Mouse (Mus musculus): ENCODE measurements around the gene Pdia4. TPM values are rescaled to one million over a fixed set of nuclear protein-coding genes. Genes with fewer than 3 reads are reported as not detected.

Gene Pdia4
- polyA plus RNA-seq, 1 experiment from 2014 or later, result 136 TPM

GRCm38 (mm10) chr6:47805520-47805919 lies 7.7 kb downstream of the Pdia4 start:
- Histone ChIP-seq H3K4me3 (ENCODE audit: low read depth, low read length) (no peak overlapping the region), H3K4me1 (ENCODE audit: control insufficient read depth, insufficient read depth, low read length) (0 out of 2 replicates have a peak, but pooled peaks cover 5% of the 10 kb centered on the region), H3K9me3 (replicated peaks; ENCODE audit: control insufficient read depth, low read length) (no peaks in the 10 kb centered on the region), H3K4me2 (ENCODE audit: low read length) (no peak overlapping the region), H3K27me3 (replicated peaks; ENCODE audit: control insufficient read depth, insufficient read depth, low read length) (no peaks in the 10 kb centered on the region), H3K36me3 (ENCODE audit: control insufficient read depth, insufficient read depth, low read length) (peaks cover 72% of the 10 kb centered on the region), H3K9ac (ENCODE audit: low read length) (no peak overlapping the region), H3K27ac (ENCODE audit: low read depth, low read length) (no peak overlapping the region)
- no peak for ATAC-seq
- no peak for DNase-seq (ENCODE audit: low spot score)
- 88% methylated on average over 2 of the region's 2 CpGs for WGBS

GRCm38 (mm10) chr6:47799079-47799478 lies 14.2 kb downstream of the Pdia4 start:
- H3K36me3 ChIP-seq (ENCODE audit: control insufficient read depth, insufficient read depth, low read length), result peaks cover 96% of the 10 kb centered on the region
- ATAC-seq (peak; percentile 73), DNase-seq (ENCODE audit: low spot score) (peak; percentile 87)
- WGBS, result 40% methylated on average over 6 of the region's 6 CpGs
- no peaks in the 10 kb centered on the region for H3K27me3 ChIP-seq (replicated peaks; ENCODE audit: control insufficient read depth, insufficient read depth, low read length)
- H3K4me3 ChIP-seq (ENCODE audit: low read depth, low read length), result no peak overlapping the region
- no peak overlapping the region for H3K4me2 ChIP-seq (ENCODE audit: low read length)
- H3K9me3 ChIP-seq (replicated peaks; ENCODE audit: control insufficient read depth, low read length), result no peaks in the 10 kb centered on the region
- no peak overlapping the region for H3K9ac ChIP-seq (ENCODE audit: low read length)
- H3K4me1 ChIP-seq (ENCODE audit: control insufficient read depth, insufficient read depth, low read length), result no peaks in the 10 kb centered on the region
- no peak overlapping the region for H3K27ac ChIP-seq (ENCODE audit: low read depth, low read length)

GRCm38 (mm10) chr6:47794106-47794830 lies 19.0 kb downstream of the Pdia4 start:
- 47% methylated on average over 10 of the region's 10 CpGs for WGBS
- no peak overlapping the region for H3K9ac ChIP-seq (ENCODE audit: low read length)
- H3K4me2 ChIP-seq (ENCODE audit: low read length), result no peak overlapping the region
- ATAC-seq (no peak), DNase-seq (ENCODE audit: low spot score) (peak; percentile 58)
- no peak overlapping the region for H3K4me3 ChIP-seq (ENCODE audit: low read depth, low read length)
- no peaks in the 10 kb centered on the region for H3K4me1 ChIP-seq (ENCODE audit: control insufficient read depth, insufficient read depth, low read length)
- H3K27me3 ChIP-seq (replicated peaks; ENCODE audit: control insufficient read depth, insufficient read depth, low read length), result no peaks in the 10 kb centered on the region
- no peak overlapping the region for H3K27ac ChIP-seq (ENCODE audit: low read depth, low read length)
- H3K36me3 ChIP-seq (ENCODE audit: control insufficient read depth, insufficient read depth, low read length), result peaks cover 48% of the 10 kb centered on the region
- no peaks in the 10 kb centered on the region for H3K9me3 ChIP-seq (replicated peaks; ENCODE audit: control insufficient read depth, low read length)

- H3K4me1 ChIP-seq (ENCODE audit: control insufficient read depth, insufficient read depth, low read length), result no peaks in the 10 kb centered on the region
- H3K9ac ChIP-seq (ENCODE audit: low read length), result no peak overlapping the region
- H3K36me3 ChIP-seq (ENCODE audit: control insufficient read depth, insufficient read depth, low read length), result peaks cover 38% of the 10 kb centered on the region
- no peak overlapping the region for H3K4me3 ChIP-seq (ENCODE audit: low read depth, low read length)
- H3K4me2 ChIP-seq (ENCODE audit: low read length), result no peak overlapping the region
- no peak for DNase-seq (ENCODE audit: low spot score)
- H3K9me3 ChIP-seq (replicated peaks; ENCODE audit: control insufficient read depth, low read length), result no peaks in the 10 kb centered on the region
- no peaks in the 10 kb centered on the region for H3K27me3 ChIP-seq (replicated peaks; ENCODE audit: control insufficient read depth, insufficient read depth, low read length)
- 78% methylated on average over 5 of the region's 5 CpGs for WGBS
- no peak for ATAC-seq
- no peak overlapping the region for H3K27ac ChIP-seq (ENCODE audit: low read depth, low read length)
These were observed 19.9 kb downstream of the Pdia4 start for GRCm38 (mm10) chr6:47793284-47793683.

GRCm38 (mm10) chr6:47792533-47792932 lies 20.7 kb downstream of the Pdia4 start:
- no peak overlapping the region for H3K4me2 ChIP-seq (ENCODE audit: low read length)
- H3K9me3 ChIP-seq (replicated peaks; ENCODE audit: control insufficient read depth, low read length), result no peaks in the 10 kb centered on the region
- 73% methylated on average over 2 of the region's 2 CpGs for WGBS
- no peaks in the 10 kb centered on the region for H3K27me3 ChIP-seq (replicated peaks; ENCODE audit: control insufficient read depth, insufficient read depth, low read length)
- H3K9ac ChIP-seq (ENCODE audit: low read length), result no peak overlapping the region
- no peaks in the 10 kb centered on the region for H3K4me1 ChIP-seq (ENCODE audit: control insufficient read depth, insufficient read depth, low read length)
- no peak for ATAC-seq
- no peak overlapping the region for H3K27ac ChIP-seq (ENCODE audit: low read depth, low read length)
- H3K36me3 ChIP-seq (ENCODE audit: control insufficient read depth, insufficient read depth, low read length), result peaks cover 31% of the 10 kb centered on the region
- no peak overlapping the region for H3K4me3 ChIP-seq (ENCODE audit: low read depth, low read length)
- DNase-seq (ENCODE audit: low spot score), result no peak

- no peak overlapping the region for H3K4me3 ChIP-seq (ENCODE audit: low read depth, low read length)
- no peak overlapping the region for H3K9ac ChIP-seq (ENCODE audit: low read length)
- no peak for ATAC-seq
- DNase-seq (ENCODE audit: low spot score), result peak; percentile 14
- H3K36me3 ChIP-seq (ENCODE audit: control insufficient read depth, insufficient read depth, low read length), result peaks cover 15% of the 10 kb centered on the region
- H3K27me3 ChIP-seq (replicated peaks; ENCODE audit: control insufficient read depth, insufficient read depth, low read length), result no peaks in the 10 kb centered on the region
- H3K4me1 ChIP-seq (ENCODE audit: control insufficient read depth, insufficient read depth, low read length), result no peaks in the 10 kb centered on the region
- H3K27ac ChIP-seq (ENCODE audit: low read depth, low read length), result no peak overlapping the region
- no peaks in the 10 kb centered on the region for H3K9me3 ChIP-seq (replicated peaks; ENCODE audit: control insufficient read depth, low read length)
- H3K4me2 ChIP-seq (ENCODE audit: low read length), result no peak overlapping the region
- 64% methylated on average over 2 of the region's 2 CpGs for WGBS
These were observed 22.5 kb downstream of the Pdia4 start for GRCm38 (mm10) chr6:47790745-47791144.

GRCm38 (mm10) chr6:47788821-47789220 lies 24.4 kb downstream of the Pdia4 start:
- Histone ChIP-seq H3K4me2 (ENCODE audit: low read length) (peak overlapping the region; percentile 65), H3K9me3 (replicated peaks; ENCODE audit: control insufficient read depth, low read length) (no peaks in the 10 kb centered on the region), H3K36me3 (ENCODE audit: control insufficient read depth, insufficient read depth, low read length) (no peaks in the 10 kb centered on the region), H3K27ac (ENCODE audit: low read depth, low read length) (peak overlapping the region; percentile 94), H3K27me3 (replicated peaks; ENCODE audit: control insufficient read depth, insufficient read depth, low read length) (no peaks in the 10 kb centered on the region), H3K9ac (ENCODE audit: low read length) (peak overlapping the region; percentile 76), H3K4me3 (ENCODE audit: low read depth, low read length) (peak overlapping the region; percentile 43), H3K4me1 (ENCODE audit: control insufficient read depth, insufficient read depth, low read length) (no peaks in the 10 kb centered on the region)
- DNase-seq (ENCODE audit: low spot score) (peak; percentile 31), ATAC-seq (peak; percentile 30; the same call in 1 of the 2 replicates)
- 32% methylated on average over 3 of the region's 3 CpGs for WGBS

- Histone ChIP-seq H3K9ac (ENCODE audit: low read length) (peak overlapping the region; percentile 76), H3K4me1 (ENCODE audit: control insufficient read depth, insufficient read depth, low read length) (no peaks in the 10 kb centered on the region), H3K27ac (ENCODE audit: low read depth, low read length) (peak overlapping the region; percentile 94), H3K9me3 (replicated peaks; ENCODE audit: control insufficient read depth, low read length) (no peaks in the 10 kb centered on the region), H3K36me3 (ENCODE audit: control insufficient read depth, insufficient read depth, low read length) (no peaks in the 10 kb centered on the region), H3K4me2 (ENCODE audit: low read length) (peak overlapping the region; percentile 65), H3K4me3 (ENCODE audit: low read depth, low read length) (peak overlapping the region; percentile 43), H3K27me3 (replicated peaks; ENCODE audit: control insufficient read depth, insufficient read depth, low read length) (no peaks in the 10 kb centered on the region)
- peak; percentile 96 for ATAC-seq
- 2% methylated on average over 18 of the region's 18 CpGs for WGBS
- peak; percentile 94 for DNase-seq (ENCODE audit: low spot score)
These were observed 25.1 kb downstream of the Pdia4 start for GRCm38 (mm10) chr6:47787941-47788736.

Data from forebrain, embryonic 14.5 days (tissue).